Mouse (Mus musculus) hindbrain, embryonic 15.5 days (tissue): Measurements from ENCODE around the gene Evx2. TPM values are rescaled to one million over a fixed set of nuclear protein-coding genes. Genes with fewer than 3 reads are reported as not detected.

Experiments
- ATAC-seq: fragments of 200-750 bp; cut with Nextera tagmentation; 2 replicates; pipeline ENCODE4 v1.8.0; 2017; ENCODE audit warnings: low read depth, moderate number of reproducible peaks, moderate TSS enrichment; ENCODE audit not compliant: low FRiP score
- H3K27ac ChIP-seq: fragments of 300-500 bp; sonication (generic); replicated peaks from 2 replicates; pipeline ENCODE4 v1.5.1; 2015; ENCODE audit warnings: mild to moderate bottlenecking, inconsistent platforms
- H3K27me3 ChIP-seq: fragments of 300-500 bp; sonication (generic); 2 replicates; pipeline ENCODE4 v1.6.1; 2015; ENCODE audit warnings: control low read depth, inconsistent platforms
- H3K36me3 ChIP-seq: fragments of 300-500 bp; sonication (generic); 2 replicates; pipeline ENCODE4 v1.6.1; 2015; ENCODE audit warnings: control low read depth, inconsistent platforms
- H3K4me1 ChIP-seq: fragments of 300-500 bp; sonication (generic); replicated peaks from 2 replicates; pipeline ENCODE4 v1.6.1; 2015; ENCODE audit warnings: control low read depth, inconsistent platforms
- H3K4me2 ChIP-seq: fragments of 300-500 bp; sonication (generic); 2 replicates; pipeline ENCODE4 v1.6.1; 2015; ENCODE audit warnings: moderate library complexity, mild to moderate bottlenecking, inconsistent platforms
- H3K4me3 ChIP-seq: fragments of 300-500 bp; sonication (generic); 2 replicates; pipeline ENCODE4 v1.5.1; 2015; ENCODE audit warnings: mild to moderate bottlenecking, inconsistent platforms
- H3K9ac ChIP-seq: fragments of 300-500 bp; sonication (generic); 2 replicates; pipeline ENCODE4 v1.6.1; 2015; ENCODE audit warnings: inconsistent platforms
- H3K9me3 ChIP-seq: fragments of 300-500 bp; sonication (generic); 2 replicates; pipeline ENCODE4 v1.6.1; 2016; ENCODE audit warnings: control low read depth, inconsistent platforms
- WGBS: fragments of 180-500 bp; shearing (Covaris S2); methylation state at CpG from one replicate; pipeline ENCODE4 v1.1.7; 2015; 5-methylcytosine and 5-hydroxymethylcytosine counted together
- polyA plus RNA-seq: library from polyadenylated mRNA; unstranded; fragments of >200 nt; fragmentation: Nextera tagmentation; extraction: Ambion mirVana; gene quantifications from 2 replicates; pipeline ENCODE4 v1.2.1, GENCODE M21; 2015

The Evx2 gene
- polyA plus RNA-seq, 1 experiment from 2014 or later = 0.87 TPM

- no peak overlapping the region for H3K27ac ChIP-seq
- no peak overlapping the region for H3K9ac ChIP-seq
- WGBS = 5% methylated on average over 24 of the region's 24 CpGs
- no peak overlapping the region for H3K4me2 ChIP-seq
- H3K4me1 ChIP-seq = peaks cover 6% of the 10 kb centered on the region
- H3K9me3 ChIP-seq = no peaks in the 10 kb centered on the region
- no peak overlapping the region for H3K4me3 ChIP-seq
- no peaks in the 10 kb centered on the region for H3K36me3 ChIP-seq
- peaks cover 99% of the 10 kb centered on the region for H3K27me3 ChIP-seq
- ATAC-seq = no peak
Measured at GRCm38 (mm10) chr2:74675666-74676282, 16.4 kb upstream of the Evx2 start.

GRCm38 (mm10) chr2:74674881-74675665 lies 15.7 kb upstream of the Evx2 start, which contains the start of gene Hoxd12:
Hoxd12 (plus strand) TSS chr2:74675013.
- Histone ChIP-seq H3K36me3 (no peaks in the 10 kb centered on the region), H3K4me3 (no peak within 1 kb of the TSS), H3K9ac (no peak within 1 kb of the TSS), H3K27ac (no peak within 1 kb of the TSS), H3K4me1 (peaks cover 6% of the 10 kb centered on the region), H3K27me3 (peaks cover 97% of the 10 kb centered on the region), H3K9me3 (no peaks in the 10 kb centered on the region), H3K4me2 (no peak within 1 kb of the TSS)
- no peak for ATAC-seq
- 2% methylated on average over 47 of the region's 47 CpGs for WGBS

- H3K4me2 ChIP-seq = no peak overlapping the region
- H3K27me3 ChIP-seq = peaks cover 95% of the 10 kb centered on the region
- no peaks in the 10 kb centered on the region for H3K36me3 ChIP-seq
- H3K9me3 ChIP-seq = no peaks in the 10 kb centered on the region
- 1% methylated on average over 23 of the region's 24 CpGs for WGBS
- H3K27ac ChIP-seq = no peak overlapping the region
- ATAC-seq = no peak
- H3K4me3 ChIP-seq = no peak overlapping the region
- H3K4me1 ChIP-seq = peaks cover 6% of the 10 kb centered on the region
- H3K9ac ChIP-seq = no peak overlapping the region
Measured at GRCm38 (mm10) chr2:74673835-74674425, 14.6 kb upstream of the Evx2 start.

- peaks cover 13% of the 10 kb centered on the region for H3K4me1 ChIP-seq
- H3K36me3 ChIP-seq = no peaks in the 10 kb centered on the region
- H3K4me2 ChIP-seq = peak overlapping the region; percentile 54
- ATAC-seq = no peak; the same call in 1 of the 2 replicates
- H3K27ac ChIP-seq = no peak overlapping the region
- WGBS = 2% methylated on average over 40 of the region's 40 CpGs
- no peak overlapping the region for H3K9ac ChIP-seq
- H3K4me3 ChIP-seq = peak overlapping the region; percentile 30
- peaks cover 95% of the 10 kb centered on the region for H3K27me3 ChIP-seq
- H3K9me3 ChIP-seq = no peaks in the 10 kb centered on the region
Measured at GRCm38 (mm10) chr2:74672481-74673362, 13.4 kb upstream of the Evx2 start.

GRCm38 (mm10) chr2:74671847-74672246 lies 12.5 kb upstream of the Evx2 start:
- 2% methylated on average over 5 of the region's 5 CpGs for WGBS
- no peak for ATAC-seq
- Histone ChIP-seq H3K9me3 (no peaks in the 10 kb centered on the region), H3K27ac (no peak overlapping the region), H3K27me3 (peaks cover 95% of the 10 kb centered on the region), H3K4me3 (no peak overlapping the region), H3K36me3 (no peaks in the 10 kb centered on the region), H3K4me2 (no peak overlapping the region), H3K4me1 (peaks cover 13% of the 10 kb centered on the region), H3K9ac (no peak overlapping the region)

- H3K4me3 ChIP-seq = no peak overlapping the region
- peaks cover 93% of the 10 kb centered on the region for H3K27me3 ChIP-seq
- H3K4me2 ChIP-seq = no peak overlapping the region
- no peaks in the 10 kb centered on the region for H3K9me3 ChIP-seq
- no peaks in the 10 kb centered on the region for H3K36me3 ChIP-seq
- WGBS = 2% methylated on average over 3 of the region's 3 CpGs
- peaks cover 13% of the 10 kb centered on the region for H3K4me1 ChIP-seq
- H3K9ac ChIP-seq = no peak overlapping the region
- no peak for ATAC-seq
- H3K27ac ChIP-seq = no peak overlapping the region
Measured at GRCm38 (mm10) chr2:74670632-74671188, 11.4 kb upstream of the Evx2 start.

GRCm38 (mm10) chr2:74669650-74670235 lies 10.4 kb upstream of the Evx2 start:
- no peaks in the 10 kb centered on the region for H3K9me3 ChIP-seq
- H3K36me3 ChIP-seq = no peaks in the 10 kb centered on the region
- no peak overlapping the region for H3K9ac ChIP-seq
- no peak for ATAC-seq
- peaks cover 92% of the 10 kb centered on the region for H3K27me3 ChIP-seq
- no peak overlapping the region for H3K4me3 ChIP-seq
- no peak overlapping the region for H3K27ac ChIP-seq
- peaks cover 13% of the 10 kb centered on the region for H3K4me1 ChIP-seq
- H3K4me2 ChIP-seq = no peak overlapping the region
- WGBS = 1% methylated on average over 14 of the region's 14 CpGs

- WGBS = 1% methylated on average over 3 of the region's 3 CpGs
- ATAC-seq = no peak
- Histone ChIP-seq H3K4me1 (peaks cover 13% of the 10 kb centered on the region), H3K27ac (no peak overlapping the region), H3K9ac (no peak overlapping the region), H3K4me2 (no peak overlapping the region), H3K9me3 (no peaks in the 10 kb centered on the region), H3K27me3 (peaks cover 92% of the 10 kb centered on the region), H3K36me3 (no peaks in the 10 kb centered on the region), H3K4me3 (no peak overlapping the region)
Measured at GRCm38 (mm10) chr2:74669230-74669578, 9.8 kb upstream of the Evx2 start.

GRCm38 (mm10) chr2:74668370-74669229 lies 9.2 kb upstream of the Evx2 start:
- Histone ChIP-seq H3K4me1 (peaks cover 13% of the 10 kb centered on the region), H3K4me2 (peak overlapping the region; percentile 49), H3K9ac (no peak overlapping the region), H3K9me3 (no peaks in the 10 kb centered on the region), H3K36me3 (no peaks in the 10 kb centered on the region), H3K4me3 (peak overlapping the region; percentile 22), H3K27me3 (peaks cover 92% of the 10 kb centered on the region), H3K27ac (no peak overlapping the region)
- ATAC-seq = peak; percentile 30; the same call in 1 of the 2 replicates
- WGBS = under 1% methylated on average over 57 of the region's 74 CpGs

- peaks cover 12% of the 10 kb centered on the region for H3K4me1 ChIP-seq
- H3K4me2 ChIP-seq = peak within 1 kb of the TSS; percentile 49
- no peaks in the 10 kb centered on the region for H3K9me3 ChIP-seq
- H3K27ac ChIP-seq = no peak within 1 kb of the TSS
- H3K36me3 ChIP-seq = no peaks in the 10 kb centered on the region
- no peak for ATAC-seq
- peak within 1 kb of the TSS; percentile 22 for H3K4me3 ChIP-seq
- no peak within 1 kb of the TSS for H3K9ac ChIP-seq
- peaks cover 92% of the 10 kb centered on the region for H3K27me3 ChIP-seq
- under 1% methylated on average over 31 of the region's 51 CpGs for WGBS
Measured at GRCm38 (mm10) chr2:74667842-74668357, 8.5 kb upstream of the Evx2 start, which contains the start of gene Hoxd13. Hoxd13 (plus strand) TSS chr2:74668310.
